Mouse (Mus musculus): ENCODE data around the gene Cttnbp2nl. TPM values are rescaled to one million over a fixed set of nuclear protein-coding genes. Genes with fewer than 3 reads are reported as not detected.

Cttnbp2nl gene
- total and polyA plus RNA-seq, 2 experiments from 2014 or later, result 24.9 to 42.4 TPM

GRCm38 (mm10) chr3:104954137-104954536, 98.8 kb downstream of the Cttnbp2nl start:
- Histone ChIP-seq H3K4me2 (ENCODE audit: low read depth, low read length) (no peak overlapping the region), H3K27me3 (ENCODE audit: insufficient read depth, low read length) (no peaks in the 10 kb centered on the region), H3K4me1 (ENCODE audit: insufficient read depth, low read length) (no peaks in the 10 kb centered on the region), H3K9me3 (ENCODE audit: low read length) (no peaks in the 10 kb centered on the region), H3K36me3 (ENCODE audit: insufficient read depth, low read length) (peaks cover 8% of the 10 kb centered on the region; the same call in 1 of the 2 replicates), H3K27ac (no peak overlapping the region), H3K9ac (replicated peaks; ENCODE audit: low read length) (no peak overlapping the region), H3K4me3 (ENCODE audit: low read length) (no peak overlapping the region)
- WGBS, result 94% methylated on average over 3 of the region's 3 CpGs
- no peak for TF ChIP-seq CTCF (IDR thresholded peaks at IDR 0.05; ENCODE audit: low read depth)
- DNase-seq (ENCODE audit: low spot score) (no peak), ATAC-seq (no peak)

- WGBS, result 93% methylated on average over 23 of the region's 23 CpGs
- Histone ChIP-seq H3K9me3 (ENCODE audit: low read length) (no peaks in the 10 kb centered on the region), H3K4me3 (ENCODE audit: low read length) (no peak overlapping the region), H3K27ac (no peak overlapping the region), H3K4me2 (ENCODE audit: low read depth, low read length) (no peak overlapping the region), H3K9ac (replicated peaks; ENCODE audit: low read length) (no peak overlapping the region), H3K4me1 (ENCODE audit: insufficient read depth, low read length) (no peaks in the 10 kb centered on the region), H3K27me3 (ENCODE audit: insufficient read depth, low read length) (no peaks in the 10 kb centered on the region), H3K36me3 (ENCODE audit: insufficient read depth, low read length) (peaks cover 8% of the 10 kb centered on the region; the same call in 1 of the 2 replicates)
- DNase-seq (ENCODE audit: low spot score) (no peak), ATAC-seq (no peak)
- no peak for TF ChIP-seq CTCF (IDR thresholded peaks at IDR 0.05; ENCODE audit: low read depth)
Observed at GRCm38 (mm10) chr3:104952891-104953670, 99.9 kb downstream of the Cttnbp2nl start.

Other genes with a start within 250 kb of the Cttnbp2nl start
- 10.9 and 11.6 TPM in 2 replicates for gene Mov10, start 234.6 kb downstream of the Cttnbp2nl start, total RNA-seq (2014; rRNA removed)
- 8.0 and 8.9 TPM in 2 replicates for gene Mov10, start 234.6 kb downstream of the Cttnbp2nl start, polyA plus RNA-seq (2015; fragmentation: Nextera tagmentation; extraction: Ambion mirVana)
- gene St7l, start 189.1 kb downstream of the Cttnbp2nl start, total RNA-seq (2014; rRNA removed), result 18.9 and 28.9 TPM in 2 replicates
- 30.3 and 31.3 TPM in 2 replicates for gene St7l, start 189.1 kb downstream of the Cttnbp2nl start, polyA plus RNA-seq (2015; fragmentation: Nextera tagmentation; extraction: Ambion mirVana)
- 95.1 and 107 TPM in 2 replicates for gene Capza1, start 188.6 kb downstream of the Cttnbp2nl start, total RNA-seq (2014; rRNA removed)
- gene Capza1, start 188.6 kb downstream of the Cttnbp2nl start, polyA plus RNA-seq (2015; fragmentation: Nextera tagmentation; extraction: Ambion mirVana), result 98.4 and 99.5 TPM in 2 replicates
- 1.9 and 3.2 TPM in 2 replicates for gene Wnt2b, start 91.2 kb downstream of the Cttnbp2nl start, total RNA-seq (2014; rRNA removed)
- gene Wnt2b, start 91.2 kb downstream of the Cttnbp2nl start, polyA plus RNA-seq (2015; fragmentation: Nextera tagmentation; extraction: Ambion mirVana), result 0.56 and 0.88 TPM in 2 replicates
- gene 4930564D02Rik, start 13.7 kb upstream of the Cttnbp2nl start, total RNA-seq (2014; rRNA removed), result not detected in 2 replicates
- gene 4930564D02Rik, start 13.7 kb upstream of the Cttnbp2nl start, polyA plus RNA-seq (2015; fragmentation: Nextera tagmentation; extraction: Ambion mirVana), result not detected in 2 replicates